Mouse (Mus musculus) neutrophil, adult 5-6 weeks (primary cell): ENCODE measurements around the gene Epop. TPM values are rescaled to one million over a fixed set of nuclear protein-coding genes. Genes with fewer than 3 reads are reported as not detected.
"Not testable (repeated sequence)": the region's sequence is repeated elsewhere in the genome, so short reads cannot be mapped to it uniquely, and the experiment has no call there.

Experiments
- ATAC-seq: fragments of 151-379, 151-347 bp; 2 replicates; pipeline ENCODE4 v1.8.0; 2017; ENCODE audit warnings: mild to moderate bottlenecking, moderate TSS enrichment; ENCODE audit not compliant: insufficient number of reproducible peaks, poor library complexity, low FRiP score, severe bottlenecking; ENCODE audit errors: extremely low read depth
- total RNA-seq: library from RNA; stranded (forward); fragments of 200-1000 nt; gene quantifications from 2 replicates; pipeline ENCODE4 v1.2.3, GENCODE M21; 2017

The Epop gene
- total RNA-seq, 1 experiment from 2014 or later: 0.35 TPM

GRCm38 (mm10) chr11:97662207-97662892 is 32.8 kb upstream of the Epop start:
- ATAC-seq: peak; percentile 13; the same call in 1 of the 2 replicates

GRCm38 (mm10) chr11:97661648-97662133 is 32.2 kb upstream of the Epop start:
- no peak for ATAC-seq

- ATAC-seq: no peak
Observed at GRCm38 (mm10) chr11:97660734-97661647, 31.5 kb upstream of the Epop start.

GRCm38 (mm10) chr11:97659990-97660714 is 30.6 kb upstream of the Epop start:
- ATAC-seq: peak; percentile 21; the same call in 1 of the 2 replicates

GRCm38 (mm10) chr11:97659267-97659989 is 29.9 kb upstream of the Epop start:
- peak; percentile 70 for ATAC-seq

- no peak for ATAC-seq
Observed at GRCm38 (mm10) chr11:97658751-97659266, 29.3 kb upstream of the Epop start.

GRCm38 (mm10) chr11:97657967-97658366 is 28.5 kb upstream of the Epop start:
- ATAC-seq: not testable (repeated sequence)

GRCm38 (mm10) chr11:97657184-97657945 is 27.9 kb upstream of the Epop start:
- no peak for ATAC-seq

- no peak for ATAC-seq
Observed at GRCm38 (mm10) chr11:97656269-97656971, 26.9 kb upstream of the Epop start.

- ATAC-seq: no peak
Observed at GRCm38 (mm10) chr11:97654210-97654609, 24.7 kb upstream of the Epop start.

GRCm38 (mm10) chr11:97653376-97653775 is 23.9 kb upstream of the Epop start:
- ATAC-seq: not testable (repeated sequence)

GRCm38 (mm10) chr11:97650341-97650740 is 20.8 kb upstream of the Epop start:
- ATAC-seq: no peak

GRCm38 (mm10) chr11:97648541-97648940 is 19.0 kb upstream of the Epop start:
- ATAC-seq: not testable (repeated sequence)

- peak; percentile 60 for ATAC-seq
Observed at GRCm38 (mm10) chr11:97644834-97645233, 15.3 kb upstream of the Epop start.

- no peak for ATAC-seq
Observed at GRCm38 (mm10) chr11:97643380-97644055, 14.0 kb upstream of the Epop start.

- no peak for ATAC-seq
Observed at GRCm38 (mm10) chr11:97642746-97643145, 13.2 kb upstream of the Epop start.

- ATAC-seq: no peak
Observed at GRCm38 (mm10) chr11:97641668-97642067, 12.2 kb upstream of the Epop start.
